Mouse (Mus musculus): ENCODE results near the gene Hopx. TPM values are rescaled to one million over a fixed set of nuclear protein-coding genes. Genes with fewer than 3 reads are reported as not detected.
"Not testable (repeated sequence)": the region's sequence is repeated elsewhere in the genome, so short reads cannot be mapped to it uniquely, and the experiment has no call there.

Hopx gene
- polyA plus RNA-seq, 1 experiment from 2014 or later: 5.5 TPM

GRCm38 (mm10) chr5:77096194-77096593, 18.7 kb downstream of the Hopx start:
- H3K9me3 ChIP-seq; H3K4me2 ChIP-seq; ATAC-seq (ENCODE audit: insufficient number of reproducible peaks, low FRiP score, low TSS enrichment, low read depth); H3K4me3 ChIP-seq; H3K36me3 ChIP-seq; H3K27ac ChIP-seq; H3K9ac ChIP-seq: not testable (repeated sequence)
- 86% methylated on average over 3 of the region's 3 CpGs for WGBS
- H3K27me3 ChIP-seq: peaks cover 11% of the 10 kb centered on the region; the same call in 1 of the 2 replicates
- peaks cover 13% of the 10 kb centered on the region; the same call in 1 of the 2 replicates for H3K4me1 ChIP-seq

- Histone ChIP-seq H3K9ac (peak overlapping the region; percentile 66), H3K4me1 (peaks cover 13% of the 10 kb centered on the region; the same call in 1 of the 2 replicates), H3K36me3 (no peaks in the 10 kb centered on the region), H3K9me3 (no peaks in the 10 kb centered on the region), H3K27me3 (peaks cover 11% of the 10 kb centered on the region; the same call in 1 of the 2 replicates), H3K27ac (peak overlapping the region; percentile 50), H3K4me3 (peak overlapping the region; percentile 62), H3K4me2 (peak overlapping the region; percentile 99)
- WGBS: under 1% methylated on average over 69 of the region's 69 CpGs
- ATAC-seq (ENCODE audit: insufficient number of reproducible peaks, low FRiP score, low TSS enrichment, low read depth): peak; percentile 73
These were observed 20.1 kb downstream of the Hopx start for GRCm38 (mm10) chr5:77094510-77095491.

- no peak for ATAC-seq (ENCODE audit: insufficient number of reproducible peaks, low FRiP score, low TSS enrichment, low read depth)
- WGBS: 33% methylated on average over 8 of the region's 8 CpGs
- no peaks in the 10 kb centered on the region for H3K9me3 ChIP-seq
These were observed 21.0 kb downstream of the Hopx start for GRCm38 (mm10) chr5:77093961-77094360.

GRCm38 (mm10) chr5:77092531-77092930, 22.4 kb downstream of the Hopx start:
- Histone ChIP-seq H3K36me3 (no peaks in the 10 kb centered on the region), H3K4me2 (no peak overlapping the region), H3K27ac (no peak overlapping the region), H3K4me1 (peaks cover 13% of the 10 kb centered on the region; the same call in 1 of the 2 replicates), H3K9me3 (no peaks in the 10 kb centered on the region), H3K4me3 (no peak overlapping the region), H3K27me3 (peaks cover 11% of the 10 kb centered on the region; the same call in 1 of the 2 replicates), H3K9ac (no peak overlapping the region)
- WGBS: 69% methylated on average over 5 of the region's 5 CpGs
- no peak for ATAC-seq (ENCODE audit: insufficient number of reproducible peaks, low FRiP score, low TSS enrichment, low read depth)

More at GRCm38 (mm10) chr5:77093961-77094360, 21.0 kb downstream of the Hopx start:
- Histone ChIP-seq H3K4me1 (peaks cover 13% of the 10 kb centered on the region; the same call in 1 of the 2 replicates), H3K4me3 (peak overlapping the region; percentile 62), H3K36me3 (no peaks in the 10 kb centered on the region), H3K9ac (no peak overlapping the region), H3K27me3 (peaks cover 11% of the 10 kb centered on the region; the same call in 1 of the 2 replicates), H3K27ac (no peak overlapping the region), H3K4me2 (peak overlapping the region; percentile 99)

GRCm38 (mm10) chr5:77091923-77092322, 23.0 kb downstream of the Hopx start:
- WGBS: 74% methylated on average over 3 of the region's 3 CpGs
- H3K9ac ChIP-seq: no peak overlapping the region
- peaks cover 11% of the 10 kb centered on the region; the same call in 1 of the 2 replicates for H3K27me3 ChIP-seq
- H3K27ac ChIP-seq: no peak overlapping the region
- no peaks in the 10 kb centered on the region for H3K9me3 ChIP-seq
- H3K4me3 ChIP-seq: no peak overlapping the region
- ATAC-seq (ENCODE audit: insufficient number of reproducible peaks, low FRiP score, low TSS enrichment, low read depth): no peak
- no peaks in the 10 kb centered on the region for H3K36me3 ChIP-seq
- H3K4me2 ChIP-seq: no peak overlapping the region
- peaks cover 13% of the 10 kb centered on the region; the same call in 1 of the 2 replicates for H3K4me1 ChIP-seq

GRCm38 (mm10) chr5:77090521-77091096, 24.3 kb downstream of the Hopx start:
- no peak overlapping the region for H3K4me2 ChIP-seq
- no peaks in the 10 kb centered on the region for H3K36me3 ChIP-seq
- H3K9ac ChIP-seq: no peak overlapping the region
- ATAC-seq (ENCODE audit: insufficient number of reproducible peaks, low FRiP score, low TSS enrichment, low read depth): no peak
- no peak overlapping the region for H3K27ac ChIP-seq
- no peaks in the 10 kb centered on the region for H3K9me3 ChIP-seq
- no peak overlapping the region for H3K4me3 ChIP-seq
- H3K27me3 ChIP-seq: peaks cover 6% of the 10 kb centered on the region; the same call in 1 of the 2 replicates
- H3K4me1 ChIP-seq: peaks cover 13% of the 10 kb centered on the region; the same call in 1 of the 2 replicates
- WGBS: 53% methylated on average over 5 of the region's 5 CpGs

- 47% methylated on average over 8 of the region's 8 CpGs for WGBS
- H3K4me2 ChIP-seq: no peak overlapping the region
- H3K9me3 ChIP-seq: no peaks in the 10 kb centered on the region
- H3K4me1 ChIP-seq: peaks cover 6% of the 10 kb centered on the region; the same call in 1 of the 2 replicates
- no peaks in the 10 kb centered on the region for H3K36me3 ChIP-seq
- no peak overlapping the region for H3K27ac ChIP-seq
- H3K9ac ChIP-seq: no peak overlapping the region
- H3K4me3 ChIP-seq: no peak overlapping the region
- H3K27me3 ChIP-seq: peaks cover 5% of the 10 kb centered on the region; the same call in 1 of the 2 replicates
- ATAC-seq (ENCODE audit: insufficient number of reproducible peaks, low FRiP score, low TSS enrichment, low read depth): no peak
These were observed 25.0 kb downstream of the Hopx start for GRCm38 (mm10) chr5:77089901-77090300.

- Histone ChIP-seq H3K36me3 (no peaks in the 10 kb centered on the region), H3K4me3 (no peak overlapping the region), H3K27ac (no peak overlapping the region), H3K9me3 (no peaks in the 10 kb centered on the region), H3K27me3 (0 out of 2 replicates have a peak, but pooled peaks cover 5% of the 10 kb centered on the region), H3K9ac (no peak overlapping the region), H3K4me1 (peaks cover 6% of the 10 kb centered on the region; the same call in 1 of the 2 replicates), H3K4me2 (no peak overlapping the region)
- WGBS: 58% methylated on average over 1 of the region's 1 CpGs
- ATAC-seq (ENCODE audit: insufficient number of reproducible peaks, low FRiP score, low TSS enrichment, low read depth): no peak
These were observed 25.6 kb downstream of the Hopx start for GRCm38 (mm10) chr5:77089294-77089693.

GRCm38 (mm10) chr5:77087122-77087521, 27.8 kb downstream of the Hopx start:
- Histone ChIP-seq H3K27ac (no peak overlapping the region), H3K4me2 (no peak overlapping the region), H3K9me3 (no peaks in the 10 kb centered on the region), H3K4me3 (no peak overlapping the region), H3K9ac (no peak overlapping the region), H3K27me3 (no peaks in the 10 kb centered on the region), H3K36me3 (no peaks in the 10 kb centered on the region), H3K4me1 (no peaks in the 10 kb centered on the region)
- ATAC-seq (ENCODE audit: insufficient number of reproducible peaks, low FRiP score, low TSS enrichment, low read depth): no peak
- WGBS: 77% methylated on average over 3 of the region's 3 CpGs

- Histone ChIP-seq H3K4me3 (no peak overlapping the region), H3K9ac (no peak overlapping the region), H3K27me3 (no peaks in the 10 kb centered on the region), H3K4me1 (no peaks in the 10 kb centered on the region), H3K36me3 (no peaks in the 10 kb centered on the region), H3K27ac (no peak overlapping the region), H3K9me3 (no peaks in the 10 kb centered on the region), H3K4me2 (no peak overlapping the region)
- ATAC-seq (ENCODE audit: insufficient number of reproducible peaks, low FRiP score, low TSS enrichment, low read depth): no peak
- 86% methylated on average over 7 of the region's 7 CpGs for WGBS
These were observed 28.4 kb downstream of the Hopx start for GRCm38 (mm10) chr5:77086541-77086940.

- H3K36me3 ChIP-seq: no peaks in the 10 kb centered on the region
- WGBS: 75% methylated on average over 10 of the region's 10 CpGs
- no peak overlapping the region for H3K4me3 ChIP-seq
- no peak for ATAC-seq (ENCODE audit: insufficient number of reproducible peaks, low FRiP score, low TSS enrichment, low read depth)
- no peaks in the 10 kb centered on the region for H3K4me1 ChIP-seq
- H3K27ac ChIP-seq: no peak overlapping the region
- no peak overlapping the region for H3K9ac ChIP-seq
- H3K4me2 ChIP-seq: no peak overlapping the region
- H3K9me3 ChIP-seq: no peaks in the 10 kb centered on the region
- no peaks in the 10 kb centered on the region for H3K27me3 ChIP-seq
These were observed 29.0 kb downstream of the Hopx start for GRCm38 (mm10) chr5:77085753-77086450.

Data from limb, embryonic 15.5 days (tissue).